Mouse (Mus musculus): ENCODE results near the gene Igsf11. TPM values are rescaled to one million over a fixed set of nuclear protein-coding genes. Genes with fewer than 3 reads are reported as not detected.

The Igsf11 gene
- polyA plus RNA-seq (2015; fragmentation: Nextera tagmentation; extraction: Ambion mirVana): 0.19 and 0.34 TPM in 2 replicates

DNA sequence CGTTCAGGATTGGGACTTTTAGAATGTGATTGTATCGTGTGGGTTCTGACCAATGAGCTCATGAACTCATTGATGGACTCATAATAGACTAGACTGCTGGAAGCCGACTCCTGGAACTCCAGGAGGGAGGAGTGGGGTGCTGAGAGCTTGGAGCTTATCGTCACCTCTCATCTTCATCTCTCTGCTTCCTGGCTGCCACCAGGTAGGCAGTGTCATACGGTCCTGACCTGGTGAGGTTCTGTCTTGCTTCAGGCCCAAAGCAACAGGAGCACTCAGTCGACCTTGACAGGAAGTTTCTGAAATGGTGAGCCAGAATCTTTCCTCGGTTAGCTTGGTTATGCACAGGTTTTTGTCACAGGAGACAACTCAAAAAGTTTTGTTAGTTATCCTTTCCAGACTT is at the start of gene Igsf11:
Gene Igsf11 (plus strand): TSS at position 301 of the 400 bp plus-strand sequence.
- no peak within 1 kb of the TSS for H3K9ac ChIP-seq
- H3K4me2 ChIP-seq: no peak within 1 kb of the TSS
- H3K36me3 ChIP-seq: no peaks in the 10 kb centered on the region
- H3K27me3 ChIP-seq: no peaks in the 10 kb centered on the region
- no peak within 1 kb of the TSS for H3K27ac ChIP-seq
- H3K9me3 ChIP-seq (replicated peaks): no peaks in the 10 kb centered on the region
- 74% methylated on average over 7 of the region's 7 CpGs for WGBS
- no peaks in the 10 kb centered on the region for H3K4me1 ChIP-seq (replicated peaks)
- ATAC-seq (replicated peaks; ENCODE audit: insufficient number of reproducible peaks, insufficient read depth, low FRiP score, low read depth): no peak
- H3K4me3 ChIP-seq: no peak within 1 kb of the TSS

DNA sequence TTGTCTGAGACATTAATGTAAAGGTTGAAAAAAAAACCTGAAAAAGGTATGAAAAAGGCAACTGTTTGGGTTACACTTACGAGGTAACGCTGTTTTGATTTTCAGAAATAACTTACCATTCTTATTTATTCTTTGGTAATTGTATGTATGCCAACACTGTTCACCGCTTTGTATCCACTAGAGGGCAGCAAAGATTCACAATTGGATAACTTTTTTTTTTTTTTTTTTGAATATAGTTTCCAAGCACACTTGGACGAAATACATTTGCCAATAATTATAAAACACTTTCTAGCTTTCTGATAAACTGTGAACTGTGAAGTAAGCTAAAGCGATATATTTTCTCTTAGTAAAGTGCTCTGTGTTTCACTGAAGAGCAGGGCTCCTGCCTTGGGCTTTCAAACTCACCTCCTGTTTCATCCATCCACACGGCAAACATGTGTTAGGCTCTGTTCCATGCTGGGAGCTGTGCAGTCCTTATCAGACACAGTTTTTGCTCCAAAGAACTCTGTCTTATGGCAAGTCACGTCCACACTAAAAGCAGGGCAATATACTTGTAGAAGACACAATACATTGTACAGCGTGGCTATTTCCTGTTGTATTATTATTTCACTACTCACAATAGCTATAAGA is 34.2 kb upstream of the Igsf11 start:
- H3K9me3 ChIP-seq (replicated peaks): no peaks in the 10 kb centered on the region
- no peak overlapping the region for H3K9ac ChIP-seq
- 22% methylated on average over 8 of the region's 8 CpGs for WGBS
- H3K36me3 ChIP-seq: no peaks in the 10 kb centered on the region
- no peak overlapping the region for H3K27ac ChIP-seq
- H3K4me3 ChIP-seq: no peak overlapping the region
- no peak overlapping the region; the same call in 1 of the 2 replicates for H3K4me2 ChIP-seq
- no peak for ATAC-seq (replicated peaks; ENCODE audit: insufficient number of reproducible peaks, insufficient read depth, low FRiP score, low read depth)
- 0 out of 2 replicates have a peak, but pooled peaks cover 4% of the 10 kb centered on the region for H3K27me3 ChIP-seq
- H3K4me1 ChIP-seq (replicated peaks): no peaks in the 10 kb centered on the region

DNA sequence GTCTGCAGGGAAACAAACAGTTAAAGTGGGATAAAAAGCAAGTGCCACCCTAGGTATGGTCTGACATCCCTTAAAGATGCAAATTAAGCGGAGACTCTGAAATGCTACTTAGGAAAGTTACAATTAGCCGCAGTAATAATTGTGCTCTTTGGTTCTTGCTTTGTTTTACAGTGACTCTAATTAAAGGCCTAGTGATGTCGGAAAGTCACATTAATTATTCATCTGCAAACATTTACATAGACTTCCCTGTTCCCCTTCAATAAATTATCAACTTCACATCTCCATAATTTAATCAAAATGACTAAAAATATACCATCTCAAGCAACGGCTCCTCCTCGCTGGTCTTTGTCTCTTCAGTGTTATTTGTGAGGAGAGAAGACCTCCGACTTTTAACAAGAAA is 31.9 kb upstream of the Igsf11 start:
- Histone ChIP-seq H3K9me3 (replicated peaks) (no peaks in the 10 kb centered on the region), H3K4me1 (replicated peaks) (0 out of 2 replicates have a peak, but pooled peaks cover 2% of the 10 kb centered on the region), H3K4me2 (no peak overlapping the region), H3K27ac (no peak overlapping the region), H3K4me3 (no peak overlapping the region), H3K9ac (no peak overlapping the region), H3K36me3 (no peaks in the 10 kb centered on the region), H3K27me3 (0 out of 2 replicates have a peak, but pooled peaks cover 4% of the 10 kb centered on the region)
- 73% methylated on average over 6 of the region's 6 CpGs for WGBS
- no peak for ATAC-seq (replicated peaks; ENCODE audit: insufficient number of reproducible peaks, insufficient read depth, low FRiP score, low read depth)

DNA sequence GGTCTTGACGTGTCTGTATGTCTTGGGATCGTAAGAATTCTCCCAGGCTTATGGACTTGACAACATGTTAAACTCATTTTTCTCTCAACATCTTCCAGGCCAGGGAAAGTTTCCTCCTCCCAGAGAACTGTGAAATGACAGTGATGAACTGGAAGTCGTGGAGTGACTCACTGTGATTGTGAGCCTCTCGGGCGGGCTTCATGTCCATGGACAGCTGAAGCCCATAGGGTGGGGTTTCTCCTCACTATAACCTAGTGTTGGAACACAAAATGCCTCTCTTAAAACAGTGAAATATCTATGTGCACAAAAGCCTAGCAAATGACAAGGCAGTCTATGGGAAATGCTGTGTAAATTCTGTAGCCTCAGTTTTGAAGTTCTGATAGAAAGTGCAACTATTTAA is 28.1 kb upstream of the Igsf11 start:
- ATAC-seq (replicated peaks; ENCODE audit: insufficient number of reproducible peaks, insufficient read depth, low FRiP score, low read depth): no peak
- Histone ChIP-seq H3K36me3 (no peaks in the 10 kb centered on the region), H3K27me3 (no peaks in the 10 kb centered on the region), H3K4me3 (no peak overlapping the region), H3K27ac (no peak overlapping the region), H3K4me1 (replicated peaks) (0 out of 2 replicates have a peak, but pooled peaks cover 2% of the 10 kb centered on the region), H3K9me3 (replicated peaks) (no peaks in the 10 kb centered on the region), H3K4me2 (no peak overlapping the region), H3K9ac (no peak overlapping the region)
- 63% methylated on average over 5 of the region's 5 CpGs for WGBS

DNA sequence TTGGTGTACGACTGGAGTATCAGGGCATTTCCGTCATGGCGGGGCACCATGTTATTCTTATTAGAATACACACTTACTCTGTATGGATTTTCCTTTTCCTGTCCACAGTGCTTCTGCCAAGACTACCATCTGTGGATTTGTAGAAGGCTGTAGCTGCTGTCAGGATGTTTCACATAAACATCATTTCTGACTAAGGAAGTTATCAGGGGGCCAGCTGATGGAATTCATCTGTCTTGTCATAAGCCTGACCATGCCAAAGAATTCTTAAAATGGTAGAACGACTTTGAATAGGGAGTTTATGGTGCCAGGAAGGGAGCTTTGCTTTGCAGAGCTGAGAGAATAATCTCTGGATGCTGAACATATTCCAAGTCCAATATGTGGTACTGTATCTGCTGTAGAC is 19.2 kb upstream of the Igsf11 start:
- Histone ChIP-seq H3K9me3 (replicated peaks) (no peaks in the 10 kb centered on the region), H3K4me1 (replicated peaks) (no peaks in the 10 kb centered on the region), H3K36me3 (no peaks in the 10 kb centered on the region), H3K4me3 (no peak overlapping the region), H3K27ac (no peak overlapping the region), H3K27me3 (no peaks in the 10 kb centered on the region), H3K9ac (no peak overlapping the region), H3K4me2 (no peak overlapping the region)
- ATAC-seq (replicated peaks; ENCODE audit: insufficient number of reproducible peaks, insufficient read depth, low FRiP score, low read depth): no peak
- WGBS: 75% methylated on average over 4 of the region's 4 CpGs

DNA sequence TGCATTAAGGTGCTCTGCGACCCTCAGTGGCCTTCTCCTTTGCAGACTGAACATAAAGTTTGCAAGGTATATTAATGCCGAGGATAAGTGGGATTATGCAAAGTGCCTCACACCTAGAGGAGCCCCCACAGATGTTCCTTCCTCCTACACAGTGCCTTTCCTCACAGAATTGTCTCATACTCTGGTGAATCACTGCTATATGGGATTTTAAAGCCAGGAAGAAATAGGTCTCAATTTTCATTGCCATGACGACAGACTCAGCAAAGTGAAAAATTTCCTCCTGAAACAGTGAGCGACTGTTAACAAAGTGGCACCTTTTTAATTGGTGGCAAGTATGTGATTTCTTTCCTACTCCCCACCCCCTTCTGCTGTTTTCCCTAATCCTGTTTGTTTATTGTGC is 18.0 kb upstream of the Igsf11 start:
- 33% methylated on average over 4 of the region's 4 CpGs for WGBS
- Histone ChIP-seq H3K27ac (no peak overlapping the region), H3K27me3 (no peaks in the 10 kb centered on the region), H3K9ac (no peak overlapping the region), H3K9me3 (replicated peaks) (no peaks in the 10 kb centered on the region), H3K4me1 (replicated peaks) (no peaks in the 10 kb centered on the region), H3K36me3 (no peaks in the 10 kb centered on the region), H3K4me2 (no peak overlapping the region), H3K4me3 (no peak overlapping the region)
- no peak for ATAC-seq (replicated peaks; ENCODE audit: insufficient number of reproducible peaks, insufficient read depth, low FRiP score, low read depth)

DNA sequence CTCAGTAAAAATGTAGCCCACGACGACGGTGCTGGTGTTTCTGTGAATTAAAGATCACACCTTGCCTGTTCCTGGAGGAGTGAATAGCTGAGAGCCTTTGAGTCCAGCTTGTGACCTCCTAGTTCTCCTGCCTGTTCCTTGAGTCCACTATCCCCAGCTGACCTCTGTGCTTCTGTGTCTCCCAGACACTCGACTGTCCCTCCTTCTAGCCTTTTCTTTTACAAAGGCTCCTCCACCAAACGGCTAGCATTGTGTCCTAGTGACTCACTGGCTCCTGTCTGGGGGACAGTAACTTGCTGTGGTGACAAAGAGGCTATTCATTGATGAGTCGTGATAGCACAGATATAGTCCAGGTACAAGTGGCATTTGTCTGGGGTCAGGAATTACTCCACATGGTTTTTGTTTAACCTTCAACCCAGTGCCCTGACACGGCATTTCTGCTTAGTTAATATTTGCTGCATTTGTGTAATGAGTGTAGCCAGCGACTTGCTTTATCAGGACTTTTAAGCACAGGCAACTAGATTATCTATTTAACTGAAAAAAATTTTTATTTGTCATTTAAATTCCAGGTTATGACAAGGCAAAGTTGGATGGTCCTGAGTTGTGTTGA is 6.5 kb downstream of the Igsf11 start:
- no peak overlapping the region for H3K27ac ChIP-seq
- H3K9ac ChIP-seq: no peak overlapping the region
- H3K27me3 ChIP-seq: peaks cover 25% of the 10 kb centered on the region
- H3K4me3 ChIP-seq: no peak overlapping the region
- H3K4me1 ChIP-seq (replicated peaks): no peaks in the 10 kb centered on the region
- H3K4me2 ChIP-seq: no peak overlapping the region
- H3K36me3 ChIP-seq: no peaks in the 10 kb centered on the region
- no peaks in the 10 kb centered on the region for H3K9me3 ChIP-seq (replicated peaks)
- 49% methylated on average over 8 of the region's 8 CpGs for WGBS
- no peak for ATAC-seq (replicated peaks; ENCODE audit: insufficient number of reproducible peaks, insufficient read depth, low FRiP score, low read depth)

DNA sequence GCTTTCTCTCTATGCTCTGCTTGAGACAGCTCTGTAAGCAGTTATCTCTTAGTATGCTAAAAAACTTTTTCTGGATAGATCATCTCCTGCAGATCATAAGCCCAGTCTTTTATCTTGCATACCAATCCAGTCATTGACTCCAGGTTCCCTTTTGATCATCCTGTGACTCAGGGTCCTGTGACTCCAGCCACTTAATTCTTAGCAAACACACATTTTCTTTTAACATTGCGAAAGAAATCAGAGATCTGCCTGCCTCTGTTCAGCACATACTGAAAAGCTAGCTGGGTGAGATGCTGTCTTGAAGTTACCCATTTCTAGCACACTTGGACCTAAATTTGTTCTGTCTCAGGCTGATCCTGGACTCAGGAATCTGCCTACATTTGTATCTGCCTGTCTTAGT is 7.6 kb downstream of the Igsf11 start:
- no peak for ATAC-seq (replicated peaks; ENCODE audit: insufficient number of reproducible peaks, insufficient read depth, low FRiP score, low read depth)
- WGBS: 90% methylated on average over 1 of the region's 1 CpGs
- Histone ChIP-seq H3K4me1 (replicated peaks) (no peaks in the 10 kb centered on the region), H3K4me3 (no peak overlapping the region), H3K27me3 (peaks cover 35% of the 10 kb centered on the region), H3K4me2 (no peak overlapping the region), H3K36me3 (no peaks in the 10 kb centered on the region), H3K27ac (no peak overlapping the region), H3K9ac (no peak overlapping the region), H3K9me3 (replicated peaks) (no peaks in the 10 kb centered on the region)

DNA sequence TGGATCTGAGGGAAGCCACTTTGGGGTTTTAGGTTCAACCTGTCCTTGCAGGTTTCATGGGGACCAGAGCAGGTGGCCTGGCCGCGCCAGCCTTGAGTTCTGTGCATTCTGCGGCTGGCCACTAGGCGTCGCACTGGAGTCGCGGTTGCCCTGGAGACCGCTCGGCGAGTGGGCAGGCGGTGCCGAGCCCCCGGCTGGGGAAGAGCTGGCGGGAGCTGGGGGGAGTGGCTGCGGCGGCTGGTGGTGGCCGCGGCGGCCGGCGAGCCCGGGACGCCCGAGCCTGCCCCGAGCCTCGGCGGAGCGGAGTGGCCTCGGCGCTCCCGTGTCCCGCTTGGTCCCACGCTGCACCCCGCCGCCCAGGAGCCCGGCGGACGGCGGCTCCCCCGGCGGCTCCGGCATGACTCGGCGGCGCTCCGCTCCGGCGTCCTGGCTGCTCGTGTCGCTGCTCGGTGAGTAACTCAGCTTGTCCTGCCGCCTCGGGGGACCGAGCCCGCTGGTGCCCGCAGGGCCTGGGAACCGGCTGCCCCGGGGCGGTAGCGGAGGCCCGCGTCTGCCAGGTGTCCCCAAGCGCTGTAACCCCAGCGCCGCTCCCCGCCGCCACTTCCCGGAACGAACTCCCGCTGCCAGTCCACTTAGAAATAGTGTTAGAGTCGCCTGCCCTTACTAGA is 9.8 kb downstream of the Igsf11 start:
- Histone ChIP-seq H3K27me3 (peaks cover 51% of the 10 kb centered on the region), H3K4me2 (peak overlapping the region; percentile 99), H3K9ac (peak overlapping the region; percentile 77), H3K36me3 (no peaks in the 10 kb centered on the region), H3K4me1 (replicated peaks) (no peaks in the 10 kb centered on the region), H3K9me3 (replicated peaks) (no peaks in the 10 kb centered on the region), H3K4me3 (peak overlapping the region; percentile 75), H3K27ac (0 out of 2 replicates have a peak overlapping the region, but pooled peaks have one; percentile 15)
- peak; percentile 99 for ATAC-seq (replicated peaks; ENCODE audit: insufficient number of reproducible peaks, insufficient read depth, low FRiP score, low read depth)
- under 1% methylated on average over 70 of the region's 71 CpGs for WGBS

DNA sequence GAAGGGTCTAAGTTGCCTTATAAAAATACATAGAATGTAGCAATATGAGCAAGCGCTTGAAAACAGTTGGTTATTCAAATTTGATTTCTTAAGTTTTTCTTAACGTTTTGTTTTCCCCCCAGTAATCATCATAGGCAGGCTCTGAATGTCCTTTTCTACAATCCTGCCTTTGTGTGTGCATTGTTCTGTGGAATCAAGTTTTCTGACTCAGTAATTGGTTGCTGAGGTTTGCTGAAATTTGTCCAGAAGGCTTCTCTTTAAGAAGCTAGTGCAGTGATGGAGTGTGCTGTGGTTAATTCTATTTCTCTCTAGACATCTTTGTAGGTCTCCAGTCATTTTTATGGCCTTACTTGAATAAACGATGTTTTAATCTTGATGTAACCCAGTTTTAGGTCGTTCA is 10.5 kb downstream of the Igsf11 start:
- H3K4me1 ChIP-seq (replicated peaks): no peaks in the 10 kb centered on the region
- H3K4me3 ChIP-seq: no peak overlapping the region
- no peak for ATAC-seq (replicated peaks; ENCODE audit: insufficient number of reproducible peaks, insufficient read depth, low FRiP score, low read depth)
- H3K36me3 ChIP-seq: no peaks in the 10 kb centered on the region
- peaks cover 51% of the 10 kb centered on the region for H3K27me3 ChIP-seq
- peak overlapping the region; percentile 99 for H3K4me2 ChIP-seq
- 34% methylated on average over 4 of the region's 4 CpGs for WGBS
- no peak overlapping the region for H3K9ac ChIP-seq
- H3K27ac ChIP-seq: no peak overlapping the region
- H3K9me3 ChIP-seq (replicated peaks): no peaks in the 10 kb centered on the region

DNA sequence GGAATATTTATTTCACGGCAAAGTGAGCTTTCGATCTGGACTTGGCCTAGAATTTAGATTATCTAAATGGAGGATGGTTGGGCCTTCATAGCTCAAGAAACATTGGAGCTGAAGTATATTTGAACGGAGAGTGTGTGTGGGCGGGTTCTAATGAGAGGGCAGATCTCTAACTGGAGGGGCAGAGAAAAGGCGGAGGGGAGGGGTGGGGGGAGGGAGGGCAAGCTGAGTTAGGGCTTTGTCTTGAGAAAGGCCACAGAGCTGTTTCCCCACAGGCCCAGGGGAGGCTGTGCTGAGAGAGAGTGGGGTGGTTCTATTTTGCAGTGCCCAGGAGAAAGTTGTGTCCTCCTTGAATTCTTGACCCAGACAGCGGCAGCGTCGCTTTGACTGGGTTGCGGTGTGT is 11.7 kb downstream of the Igsf11 start:
- Histone ChIP-seq H3K4me1 (replicated peaks) (no peaks in the 10 kb centered on the region), H3K4me3 (no peak overlapping the region), H3K9ac (no peak overlapping the region), H3K27ac (no peak overlapping the region), H3K27me3 (peaks cover 47% of the 10 kb centered on the region), H3K4me2 (no peak overlapping the region), H3K9me3 (replicated peaks) (no peaks in the 10 kb centered on the region), H3K36me3 (no peaks in the 10 kb centered on the region)
- WGBS: 81% methylated on average over 9 of the region's 9 CpGs
- ATAC-seq (replicated peaks; ENCODE audit: insufficient number of reproducible peaks, insufficient read depth, low FRiP score, low read depth): no peak
